Mouse (Mus musculus) hindbrain, embryonic 14.5 days (tissue): ENCODE results near the gene Tgfbr1. TPM values are rescaled to one million over a fixed set of nuclear protein-coding genes. Genes with fewer than 3 reads are reported as not detected.

Experiments used
- ATAC-seq: fragments of 200-750 bp; cut with Nextera tagmentation; 2 replicates; pipeline ENCODE4 v1.8.0; 2017; ENCODE audit warnings: moderate number of reproducible peaks, mild to moderate bottlenecking, moderate TSS enrichment, moderate library complexity; ENCODE audit not compliant: low FRiP score
- DNase-seq: peaks from one replicate; pipeline ENCODE4 v3.0.0-alpha.2; 2015; ENCODE audit warnings: low spot score
- H3K27ac ChIP-seq: fragments of 300-500 bp; sonication (generic); 2 replicates; pipeline ENCODE4 v1.5.1; 2014; ENCODE audit warnings: mild to moderate bottlenecking, moderate library complexity
- H3K27me3 ChIP-seq: fragments of 300-500 bp; sonication (generic); 2 replicates; pipeline ENCODE4 v1.6.1; 2014; ENCODE audit warnings: mild to moderate bottlenecking, low read length, mixed read lengths; ENCODE audit not compliant: control insufficient read depth, insufficient read depth
- H3K36me3 ChIP-seq: fragments of 300-500 bp; sonication (generic); replicated peaks from 2 replicates; pipeline ENCODE4 v1.6.1; 2014; ENCODE audit not compliant: control insufficient read depth, insufficient read depth
- H3K4me1 ChIP-seq: fragments of 300-500 bp; sonication (generic); replicated peaks from 2 replicates; pipeline ENCODE4 v1.6.1; 2014; ENCODE audit warnings: antibody characterized with exemption, low read length, mixed read lengths; ENCODE audit not compliant: control insufficient read depth, insufficient read depth
- H3K4me2 ChIP-seq: fragments of 300-500 bp; sonication (generic); replicated peaks from 2 replicates; pipeline ENCODE4 v1.6.1; 2014; ENCODE audit warnings: mild to moderate bottlenecking, moderate library complexity
- H3K4me3 ChIP-seq: fragments of 300-500 bp; sonication (generic); replicated peaks from 2 replicates; pipeline ENCODE4 v1.5.1; 2014; ENCODE audit warnings: mild to moderate bottlenecking, low read length
- H3K9ac ChIP-seq: fragments of 300-500 bp; sonication (generic); 2 replicates; pipeline ENCODE4 v1.6.1; 2014
- H3K9me3 ChIP-seq: fragments of 300-500 bp; sonication (generic); 2 replicates; pipeline ENCODE4 v1.6.1; 2016; ENCODE audit warnings: low read length; ENCODE audit not compliant: control insufficient read depth
- WGBS: fragments of 180-500 bp; shearing (Covaris S2); extraction: QIAGEN DNeasy Blood & Tissue Kit; methylation state at CpG from one replicate; pipeline ENCODE4 v1.1.7; 2014; 5-methylcytosine and 5-hydroxymethylcytosine counted together
- polyA plus RNA-seq: library from polyadenylated mRNA; unstranded; fragments of >200 nt; fragmentation: Nextera tagmentation; extraction: Ambion mirVana; gene quantifications from 2 replicates; pipeline ENCODE4 v1.2.1, GENCODE M21; 2014

Gene Tgfbr1
- polyA plus RNA-seq, 1 experiment from 2014 or later = 41.4 TPM

- Histone ChIP-seq H3K4me2 (no peak overlapping the region), H3K9ac (no peak overlapping the region), H3K4me3 (no peak overlapping the region), H3K36me3 (no peaks in the 10 kb centered on the region), H3K4me1 (no peaks in the 10 kb centered on the region), H3K27ac (no peak overlapping the region), H3K27me3 (no peaks in the 10 kb centered on the region), H3K9me3 (no peaks in the 10 kb centered on the region)
- no peak for DNase-seq
- ATAC-seq = no peak
- 87% methylated on average over 3 of the region's 3 CpGs for WGBS
These were observed 16.0 kb upstream of the Tgfbr1 start for GRCm38 (mm10) chr4:47336941-47337600.

- Histone ChIP-seq H3K27ac (no peak overlapping the region), H3K4me3 (no peak overlapping the region), H3K4me1 (0 out of 2 replicates have a peak, but pooled peaks cover 6% of the 10 kb centered on the region), H3K4me2 (peak overlapping the region; percentile 10; the same call in 1 of the 2 replicates), H3K9me3 (no peaks in the 10 kb centered on the region), H3K9ac (no peak overlapping the region), H3K36me3 (no peaks in the 10 kb centered on the region), H3K27me3 (no peaks in the 10 kb centered on the region)
- no peak for ATAC-seq
- no peak for DNase-seq
- 31% methylated on average over 8 of the region's 8 CpGs for WGBS
These were observed 10.4 kb upstream of the Tgfbr1 start for GRCm38 (mm10) chr4:47342632-47343031.

- no peaks in the 10 kb centered on the region for H3K36me3 ChIP-seq
- DNase-seq (no peak), ATAC-seq (no peak)
- no peak overlapping the region for H3K27ac ChIP-seq
- no peak overlapping the region for H3K4me2 ChIP-seq
- no peaks in the 10 kb centered on the region for H3K9me3 ChIP-seq
- WGBS = 64% methylated on average over 4 of the region's 4 CpGs
- H3K9ac ChIP-seq = no peak overlapping the region
- no peak overlapping the region for H3K4me3 ChIP-seq
- 0 out of 2 replicates have a peak, but pooled peaks cover 6% of the 10 kb centered on the region for H3K4me1 ChIP-seq
- no peaks in the 10 kb centered on the region for H3K27me3 ChIP-seq
These were observed 6.0 kb upstream of the Tgfbr1 start for GRCm38 (mm10) chr4:47347022-47347421.

GRCm38 (mm10) chr4:47349759-47350158 is 3.3 kb upstream of the Tgfbr1 start:
- WGBS = 38% methylated on average over 6 of the region's 6 CpGs
- DNase-seq (no peak), ATAC-seq (no peak)
- no peak overlapping the region for H3K9ac ChIP-seq
- H3K9me3 ChIP-seq = no peaks in the 10 kb centered on the region
- H3K4me1 ChIP-seq = peaks cover 7% of the 10 kb centered on the region
- H3K4me2 ChIP-seq = no peak overlapping the region
- H3K27ac ChIP-seq = no peak overlapping the region
- H3K4me3 ChIP-seq = no peak overlapping the region
- H3K36me3 ChIP-seq = no peaks in the 10 kb centered on the region
- H3K27me3 ChIP-seq = no peaks in the 10 kb centered on the region

- H3K27me3 ChIP-seq = no peaks in the 10 kb centered on the region
- H3K4me2 ChIP-seq = peak overlapping the region; percentile 84
- no peak overlapping the region for H3K9ac ChIP-seq
- no peaks in the 10 kb centered on the region for H3K9me3 ChIP-seq
- DNase-seq = peak; percentile 62
- H3K36me3 ChIP-seq = no peaks in the 10 kb centered on the region
- ATAC-seq = no peak
- peak overlapping the region; percentile 79; the same call in 1 of the 2 replicates for H3K4me3 ChIP-seq
- peaks cover 13% of the 10 kb centered on the region for H3K4me1 ChIP-seq
- no peak overlapping the region for H3K27ac ChIP-seq
- 22% methylated on average over 9 of the region's 9 CpGs for WGBS
These were observed 1.5 kb upstream of the Tgfbr1 start for GRCm38 (mm10) chr4:47351386-47352049.

GRCm38 (mm10) chr4:47352061-47352661 is 861 bp upstream of the Tgfbr1 start:
- H3K4me1 ChIP-seq = peaks cover 13% of the 10 kb centered on the region
- H3K36me3 ChIP-seq = no peaks in the 10 kb centered on the region
- peak overlapping the region; percentile 79 for H3K4me3 ChIP-seq
- H3K9me3 ChIP-seq = no peaks in the 10 kb centered on the region
- H3K4me2 ChIP-seq = peak overlapping the region; percentile 84
- H3K27ac ChIP-seq = no peak overlapping the region
- ATAC-seq (peak; percentile 3; the same call in 1 of the 2 replicates), DNase-seq (peak; percentile 53)
- H3K9ac ChIP-seq = peak overlapping the region; percentile 87
- WGBS = under 1% methylated on average over 32 of the region's 32 CpGs
- no peaks in the 10 kb centered on the region for H3K27me3 ChIP-seq

GRCm38 (mm10) chr4:47353416-47354111 is 542 bp downstream of the Tgfbr1 start:
- ATAC-seq (peak; percentile 78), DNase-seq (peak; percentile 52)
- under 1% methylated on average over 45 of the region's 73 CpGs for WGBS
- H3K9me3 ChIP-seq = no peaks in the 10 kb centered on the region
- no peaks in the 10 kb centered on the region for H3K36me3 ChIP-seq
- H3K27ac ChIP-seq = peak overlapping the region; percentile 86
- peak overlapping the region; percentile 84 for H3K4me2 ChIP-seq
- H3K4me3 ChIP-seq = peak overlapping the region; percentile 79
- no peaks in the 10 kb centered on the region for H3K27me3 ChIP-seq
- peaks cover 13% of the 10 kb centered on the region for H3K4me1 ChIP-seq
- peak overlapping the region; percentile 87 for H3K9ac ChIP-seq

- peak overlapping the region; percentile 87; the same call in 1 of the 2 replicates for H3K9ac ChIP-seq
- DNase-seq = no peak
- WGBS = 34% methylated on average over 3 of the region's 3 CpGs
These were observed 1.3 kb downstream of the Tgfbr1 start for GRCm38 (mm10) chr4:47354304-47354703.

GRCm38 (mm10) chr4:47362662-47363061 is 9.6 kb downstream of the Tgfbr1 start:
- H3K9ac ChIP-seq = no peak overlapping the region
- WGBS = 88% methylated on average over 2 of the region's 2 CpGs
- no peaks in the 10 kb centered on the region for H3K36me3 ChIP-seq
- no peak overlapping the region for H3K27ac ChIP-seq
- ATAC-seq = no peak
- no peak overlapping the region for H3K4me3 ChIP-seq
- H3K4me2 ChIP-seq = no peak overlapping the region
- H3K4me1 ChIP-seq = no peaks in the 10 kb centered on the region
- no peak for DNase-seq
- no peaks in the 10 kb centered on the region for H3K27me3 ChIP-seq
- H3K9me3 ChIP-seq = no peaks in the 10 kb centered on the region

More at GRCm38 (mm10) chr4:47354304-47354703, 1.3 kb downstream of the Tgfbr1 start:
- no peaks in the 10 kb centered on the region for H3K27me3 ChIP-seq
- H3K4me2 ChIP-seq = peak overlapping the region; percentile 84
- no peaks in the 10 kb centered on the region for H3K36me3 ChIP-seq
- H3K4me1 ChIP-seq = peaks cover 13% of the 10 kb centered on the region
- no peaks in the 10 kb centered on the region for H3K9me3 ChIP-seq
- no peak overlapping the region for H3K27ac ChIP-seq
- no peak for ATAC-seq
- H3K4me3 ChIP-seq = peak overlapping the region; percentile 79
